Mouse (Mus musculus) adrenal gland, postnatal 14 days (tissue): Measurements from ENCODE around the gene Nab2. TPM values are rescaled to one million over a fixed set of nuclear protein-coding genes. Genes with fewer than 3 reads are reported as not detected.
A peak's percentile ranks its signal among the peaks of the same experiment; 100 is the strongest.

ENCODE experiments used
- DNase-seq: peaks from one replicate; pipeline ENCODE4 v3.0.0; 2021; ENCODE audit warnings: mixed read lengths
- total RNA-seq: library from RNA; stranded (reverse); gene quantifications from 2 replicates; pipeline ENCODE4 v1.2.3, GENCODE M21; 2021

Gene Nab2
- total RNA-seq, 1 experiment from 2014 or later, result 23.7 TPM

GRCm38 (mm10) chr10:127615591-127615990, 52.8 kb downstream of the Nab2 start:
- peak; percentile 68 for DNase-seq

DNA sequence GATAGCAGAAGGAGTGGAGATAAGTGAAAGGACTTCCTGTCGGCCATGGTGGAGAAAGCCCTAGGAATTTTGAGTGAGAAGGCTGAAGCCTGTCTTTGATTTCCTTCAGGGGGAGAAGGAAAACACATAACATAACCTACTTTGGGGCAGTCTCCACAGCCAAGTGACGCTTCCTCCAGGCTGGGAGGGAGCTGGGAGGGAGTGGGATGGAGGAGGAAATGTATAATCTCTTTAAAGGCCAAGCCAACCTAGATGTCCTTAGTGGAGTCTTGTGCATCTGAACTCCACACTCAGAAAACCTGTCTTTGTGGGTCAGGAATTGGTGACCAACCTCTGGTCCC, 53.4 kb downstream of the Nab2 start:
- DNase-seq, result no peak

- no peak for DNase-seq
Observed at GRCm38 (mm10) chr10:127614236-127615033, 53.9 kb downstream of the Nab2 start.

DNA sequence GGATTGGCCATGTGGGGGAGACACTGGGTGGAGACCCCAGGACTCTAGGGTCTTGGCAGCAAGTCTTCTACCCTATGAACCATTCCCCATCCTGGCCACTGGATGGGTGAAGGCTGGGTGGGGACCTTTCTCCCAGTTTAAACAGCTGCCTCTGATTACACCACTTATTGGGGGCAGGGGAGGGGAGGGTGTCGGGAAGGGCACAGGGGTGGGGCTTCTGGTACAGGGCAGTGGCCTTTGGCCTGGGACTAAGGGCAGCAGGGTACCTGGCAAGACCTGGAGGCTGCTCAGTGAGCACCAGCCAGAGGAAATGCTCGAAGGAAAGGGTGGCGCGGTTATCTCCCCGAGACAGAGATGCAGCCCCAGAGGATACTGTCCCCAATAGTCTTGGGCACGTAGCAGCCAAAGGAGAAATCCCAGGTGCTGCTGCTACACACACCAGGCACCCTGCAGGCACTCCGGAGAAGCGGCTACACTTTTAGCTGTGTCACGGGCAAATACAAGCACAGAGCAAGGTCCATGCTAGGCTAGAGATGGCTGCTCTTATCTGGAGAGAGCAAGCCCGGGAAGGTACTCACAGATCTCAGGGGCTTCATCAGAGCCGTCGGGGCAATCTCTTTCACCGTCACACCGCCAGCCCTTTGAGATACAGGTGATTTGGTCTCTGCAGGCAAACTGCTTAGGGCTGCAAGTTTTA, 56.1 kb downstream of the Nab2 start:
- no peak for DNase-seq

Other genes starting within 250 kb of the Nab2 start
- gene Stac3, start 166.9 kb downstream of the Nab2 start, total RNA-seq, result 1.7 and 2.7 TPM in 2 replicates
- gene Ndufa4l2, start 153.6 kb downstream of the Nab2 start, total RNA-seq, result 53.5 and 55.7 TPM in 2 replicates
- 50.9 and 57.3 TPM in 2 replicates for gene Shmt2, start 146.1 kb downstream of the Nab2 start, total RNA-seq
- 7.4 and 8.0 TPM in 2 replicates for gene Nxph4, start 134.0 kb downstream of the Nab2 start, total RNA-seq
- gene Lrp1, start 47.4 kb downstream of the Nab2 start, total RNA-seq, result 138 and 201 TPM in 2 replicates
- gene Stat6, start 25.6 kb downstream of the Nab2 start, total RNA-seq, result 75.0 and 89.4 TPM in 2 replicates
- 9.2 and 9.4 TPM in 2 replicates for gene Nemp1, start 1.7 kb downstream of the Nab2 start, total RNA-seq
- 1.5 and 1.9 TPM in 2 replicates for gene Myo1a, start 36.6 kb upstream of the Nab2 start, total RNA-seq
- gene Tac2, start 55.9 kb upstream of the Nab2 start, total RNA-seq, result not detected in 2 replicates
- gene Zbtb39, start 71.0 kb upstream of the Nab2 start, total RNA-seq, result 11.6 and 12.2 TPM in 2 replicates
- gene Gpr182, start 83.2 kb upstream of the Nab2 start, total RNA-seq, result 12.0 and 14.2 TPM in 2 replicates
- gene Rdh1, start 91.2 kb upstream of the Nab2 start, total RNA-seq, result 0.94 and 1.9 TPM in 2 replicates
- gene Rdh16f1, start 91.2 kb upstream of the Nab2 start, total RNA-seq, result 1.4 and 2.6 TPM in 2 replicates
- 1.5 and 21.4 TPM in 2 replicates for gene Rdh9, start 107.8 kb upstream of the Nab2 start, total RNA-seq
- gene Rdh16, start 132.6 kb upstream of the Nab2 start, total RNA-seq, result 0.64 and 1.7 TPM in 2 replicates
- not detected in 2 replicates for gene Rdh19, start 181.4 kb upstream of the Nab2 start, total RNA-seq
- gene Rdh16f2, start 197.9 kb upstream of the Nab2 start, total RNA-seq, result 1.4 TPM in 1 of 2 replicates, not detected in the other
- 3.9 and 81.0 TPM in 2 replicates for gene Rdh7, start 220.2 kb upstream of the Nab2 start, total RNA-seq
- gene Sdr9c7, start 229.9 kb upstream of the Nab2 start, total RNA-seq, result 0.56 and 1.7 TPM in 2 replicates